Mouse (Mus musculus) induced T-regulatory cell, adult 2 months (primary cell): Measurements from ENCODE around the gene Atp5e.

Experiments used
- DNase-seq: peaks from one replicate; pipeline ENCODE4 v3.0.0-alpha.2; 2012; ENCODE audit warnings: low read depth

The Atp5e gene

GRCm38 (mm10) chr2:174415001-174415730, 48.7 kb downstream of the Atp5e start:
- peak; percentile 15 for DNase-seq

GRCm38 (mm10) chr2:174413127-174413526, 50.8 kb downstream of the Atp5e start:
- no peak for DNase-seq
